Mouse (Mus musculus): ENCODE results near the gene Mrgbp. TPM values are rescaled to one million over a fixed set of nuclear protein-coding genes. Genes with fewer than 3 reads are reported as not detected.

The Mrgbp gene
- polyA plus RNA-seq (2017; shearing (Covaris generic)), result 10 to 100 TPM; 21.4 to 22.2 TPM

DNA sequence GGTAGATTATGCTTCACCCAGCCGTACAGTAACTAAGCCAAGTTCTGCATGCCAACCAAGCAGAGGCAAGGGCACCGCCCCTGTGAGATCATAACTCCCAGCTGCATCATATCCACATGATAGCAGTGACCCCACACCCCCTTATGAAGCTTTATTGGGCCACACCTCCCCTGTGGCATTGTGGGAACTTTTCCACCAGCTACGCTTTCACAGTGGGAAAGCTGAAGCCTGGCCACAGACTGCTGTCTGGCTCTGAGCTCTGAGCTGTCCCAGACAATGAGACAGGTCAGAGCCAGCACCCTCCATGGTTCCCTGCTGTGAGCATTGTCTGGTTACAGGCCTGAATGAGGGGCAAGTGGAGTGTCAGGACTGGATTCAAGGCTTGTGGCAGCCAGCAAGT lies at the start of gene Mrgbp:
TSS of gene Mrgbp (plus strand) at position 303 of the 400 bp plus-strand sequence.
- no peak for ATAC-seq

- ATAC-seq, result no peak
Measured at GRCm38 (mm10) chr2:180531671-180532385, 49.3 kb upstream of the Mrgbp start.

- no peak for ATAC-seq
Measured at GRCm38 (mm10) chr2:180532386-180532995, 48.6 kb upstream of the Mrgbp start.

DNA sequence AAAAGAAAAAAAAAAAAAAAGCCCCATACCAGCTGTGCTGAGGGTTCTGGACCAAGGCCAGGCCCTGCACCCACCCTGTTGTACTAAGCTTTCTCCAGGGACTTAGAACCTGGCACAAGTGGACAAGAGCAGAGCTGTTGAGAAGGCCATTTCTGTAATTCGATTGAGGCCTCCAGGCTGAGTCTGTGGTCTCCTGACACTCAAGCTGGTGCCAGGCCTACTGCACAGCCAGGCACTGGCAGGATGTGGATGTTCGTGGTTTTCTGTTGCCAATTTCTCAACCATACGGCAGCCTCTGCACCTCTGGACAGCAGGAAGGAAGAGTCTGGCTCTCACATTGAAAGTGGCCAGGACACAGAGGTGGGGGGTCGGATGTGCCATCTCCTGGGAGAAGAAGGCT lies 47.9 kb upstream of the Mrgbp start:
- no peak for ATAC-seq

DNA sequence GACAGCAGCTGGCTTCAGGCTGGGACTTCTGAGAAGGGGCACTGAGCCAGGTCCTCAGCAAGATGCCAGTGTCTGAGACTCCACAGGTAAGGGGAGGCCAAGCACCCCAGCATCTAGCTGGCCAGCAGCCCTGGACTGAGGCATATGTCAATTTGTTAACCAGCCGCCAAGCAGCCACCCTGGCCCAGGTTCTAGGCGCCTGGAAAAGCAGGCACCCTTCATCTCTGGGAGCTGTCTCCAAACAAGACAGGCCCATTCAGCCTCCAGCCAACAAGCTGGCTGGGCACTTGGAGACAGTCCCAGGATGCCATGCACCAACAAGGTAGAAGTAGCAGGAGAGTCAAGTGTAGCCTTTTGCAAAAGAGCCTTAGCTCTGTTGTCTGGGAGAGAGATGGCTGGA lies 37.4 kb upstream of the Mrgbp start:
- ATAC-seq, result no peak

GRCm38 (mm10) chr2:180545046-180545445 lies 36.1 kb upstream of the Mrgbp start:
- no peak for ATAC-seq

DNA sequence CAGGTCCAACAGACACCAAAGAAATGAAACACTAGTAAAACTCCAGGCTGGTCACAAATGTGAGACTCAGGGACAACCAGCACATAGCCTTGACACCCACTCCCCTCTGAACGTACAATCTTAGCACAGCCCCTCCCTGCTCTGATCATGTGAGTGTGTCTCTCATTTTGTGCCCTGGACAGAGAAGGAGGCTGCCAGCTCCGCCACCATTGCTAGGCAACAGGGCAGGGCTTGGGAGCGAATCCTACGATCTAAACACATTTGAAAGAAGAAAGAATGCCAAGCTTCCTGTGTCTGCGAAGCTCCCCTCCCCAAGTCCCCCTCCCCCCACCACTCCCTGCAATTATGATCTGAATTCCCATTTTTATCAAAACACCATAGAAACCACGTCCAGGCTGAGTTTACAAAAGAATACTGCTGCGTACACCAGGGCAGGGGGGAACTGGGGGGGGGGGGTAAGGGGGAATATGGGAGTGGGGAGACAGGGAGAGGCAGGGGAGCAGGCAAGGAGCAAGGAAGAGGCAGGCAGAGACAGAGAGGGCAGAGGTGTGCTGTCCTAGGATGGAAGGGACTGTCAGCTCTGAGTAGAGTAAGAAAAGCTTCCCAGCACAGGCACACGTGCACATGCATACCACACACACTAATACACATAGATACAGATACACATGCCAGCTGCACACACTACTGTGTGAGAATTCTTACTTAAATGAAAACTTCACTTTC lies 33.6 kb upstream of the Mrgbp start:
- ATAC-seq, result no peak

- ATAC-seq, result no peak
Measured at GRCm38 (mm10) chr2:180552340-180552739, 28.8 kb upstream of the Mrgbp start.

DNA sequence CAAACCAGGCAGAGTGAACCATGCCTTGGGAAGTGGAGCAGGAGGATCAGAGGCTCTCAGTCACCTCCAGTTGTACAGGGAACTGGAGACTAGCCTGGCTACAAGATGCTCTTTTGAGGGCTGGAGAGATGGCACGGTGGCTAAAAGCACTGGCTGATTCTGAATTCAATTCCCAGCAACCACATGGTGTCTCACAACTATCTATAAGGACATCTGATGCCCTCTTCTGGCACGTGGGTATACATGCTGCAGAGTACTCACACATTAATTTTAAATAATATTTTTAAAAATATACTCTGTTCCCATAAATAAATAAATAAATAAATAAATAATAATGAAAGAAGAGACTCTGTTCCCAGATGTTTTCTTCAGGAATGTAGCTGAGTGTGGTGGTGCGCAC lies 25.9 kb upstream of the Mrgbp start:
- ATAC-seq, result no peak

- ATAC-seq, result no peak
Measured at GRCm38 (mm10) chr2:180556470-180556869, 24.6 kb upstream of the Mrgbp start.

- no peak for ATAC-seq
Measured at GRCm38 (mm10) chr2:180560245-180560644, 20.9 kb upstream of the Mrgbp start.

GRCm38 (mm10) chr2:180562146-180562545 lies 19.0 kb upstream of the Mrgbp start:
- ATAC-seq, result no peak

DNA sequence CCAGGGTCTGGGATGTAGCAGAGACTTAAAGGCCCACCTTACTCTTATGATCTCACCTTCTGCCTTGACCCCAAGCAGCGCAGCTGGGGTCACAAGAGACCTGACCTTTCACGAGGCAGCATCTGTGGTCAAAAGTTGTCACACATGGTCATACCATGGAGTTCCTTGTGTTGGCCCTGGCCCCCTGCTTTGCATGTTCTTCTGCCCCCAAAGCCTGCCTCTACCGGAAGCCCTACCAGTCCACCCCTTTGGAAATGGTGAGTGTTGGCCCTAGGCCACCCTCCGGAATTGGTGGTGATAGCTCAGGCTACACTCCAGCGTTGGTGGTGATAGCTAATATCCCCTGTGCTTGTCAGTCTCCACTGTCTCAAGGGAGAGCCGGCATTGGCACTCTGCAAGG lies 17.8 kb upstream of the Mrgbp start:
- ATAC-seq, result no peak

DNA sequence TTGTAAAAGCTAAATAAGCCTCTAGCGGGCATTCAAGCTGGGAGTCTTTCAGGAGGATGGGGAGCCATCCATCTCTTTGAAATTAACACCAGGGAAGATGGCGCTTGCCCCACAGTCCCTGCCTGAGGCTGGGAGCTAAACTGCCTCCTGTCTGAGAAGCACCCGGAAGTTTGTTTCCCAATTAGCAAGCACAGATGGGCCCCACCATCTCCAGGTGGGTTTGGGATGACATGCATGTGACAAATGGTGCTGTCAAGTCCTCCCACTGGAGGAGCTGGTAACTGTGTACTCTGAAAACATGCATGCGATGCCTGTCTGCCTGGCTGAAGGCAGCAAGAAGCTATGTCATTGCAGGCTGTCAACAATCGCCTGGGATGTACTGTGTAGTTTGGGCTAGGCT lies 17.3 kb upstream of the Mrgbp start:
- ATAC-seq, result no peak

- ATAC-seq, result peak; percentile 59
Measured at GRCm38 (mm10) chr2:180566240-180566913, 14.7 kb upstream of the Mrgbp start.

GRCm38 (mm10) chr2:180569028-180569643 lies 12.0 kb upstream of the Mrgbp start:
- ATAC-seq, result no peak

- ATAC-seq, result no peak
Measured at GRCm38 (mm10) chr2:180576482-180576881, 4.6 kb upstream of the Mrgbp start.

DNA sequence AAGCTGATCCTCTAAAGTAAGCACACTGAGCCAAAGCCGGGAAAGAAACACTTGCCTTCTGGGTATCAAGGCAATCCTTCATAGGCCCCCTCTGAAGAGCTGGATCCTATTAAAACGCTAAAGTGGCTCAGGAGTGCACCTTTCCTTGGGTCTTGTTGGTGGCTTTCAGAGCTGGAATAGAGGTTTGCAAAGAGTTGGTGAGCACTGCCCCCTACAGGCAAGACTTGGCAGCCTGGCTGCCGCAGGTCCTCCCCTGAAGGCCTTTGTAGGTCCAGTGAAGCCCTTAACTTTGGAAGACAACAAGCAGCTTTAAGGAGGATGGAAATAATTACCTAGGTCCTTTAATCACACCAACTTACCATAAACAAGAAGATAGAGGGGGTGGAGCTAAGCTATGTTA lies 2.4 kb upstream of the Mrgbp start:
- peak; percentile 44 for ATAC-seq

DNA sequence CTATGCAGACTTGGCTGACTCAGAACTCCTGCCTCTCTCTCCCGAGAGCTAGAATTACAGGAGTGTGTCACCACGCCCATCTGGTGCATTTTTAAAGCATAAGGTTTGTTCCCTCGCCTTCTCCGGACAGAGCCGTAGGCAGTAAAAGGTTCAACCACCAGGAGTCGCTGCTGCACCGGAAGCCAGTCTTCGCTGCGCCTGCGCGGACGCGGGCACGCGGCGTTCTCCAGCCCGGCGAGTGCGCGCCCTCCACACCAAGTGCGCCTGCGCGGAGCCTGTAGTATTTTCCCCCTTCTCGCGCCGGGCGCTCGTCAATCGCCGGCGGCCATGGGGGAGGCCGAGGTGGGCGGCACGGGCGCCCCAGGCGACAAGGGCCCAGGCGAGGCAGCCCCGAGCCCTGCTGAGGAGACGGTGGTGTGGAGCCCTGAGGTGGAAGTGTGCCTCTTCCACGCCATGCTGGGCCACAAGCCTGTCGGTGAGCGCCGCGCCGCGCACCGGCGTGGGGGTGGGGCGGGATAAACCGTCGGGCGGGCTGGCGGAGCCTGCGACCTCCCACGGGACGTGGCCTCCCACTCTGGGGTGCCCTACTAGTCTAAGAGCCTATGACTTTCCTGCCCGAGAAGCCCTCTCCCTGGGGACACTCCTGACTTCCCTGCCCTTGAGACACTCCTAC lies 1.5 kb downstream of the Mrgbp start:
- ATAC-seq, result peak; percentile 86

- no peak for ATAC-seq
Measured at GRCm38 (mm10) chr2:180583154-180583507, 2.0 kb downstream of the Mrgbp start.

- ATAC-seq, result peak; percentile 12
Measured at GRCm38 (mm10) chr2:180588736-180589122, 7.6 kb downstream of the Mrgbp start.

DNA sequence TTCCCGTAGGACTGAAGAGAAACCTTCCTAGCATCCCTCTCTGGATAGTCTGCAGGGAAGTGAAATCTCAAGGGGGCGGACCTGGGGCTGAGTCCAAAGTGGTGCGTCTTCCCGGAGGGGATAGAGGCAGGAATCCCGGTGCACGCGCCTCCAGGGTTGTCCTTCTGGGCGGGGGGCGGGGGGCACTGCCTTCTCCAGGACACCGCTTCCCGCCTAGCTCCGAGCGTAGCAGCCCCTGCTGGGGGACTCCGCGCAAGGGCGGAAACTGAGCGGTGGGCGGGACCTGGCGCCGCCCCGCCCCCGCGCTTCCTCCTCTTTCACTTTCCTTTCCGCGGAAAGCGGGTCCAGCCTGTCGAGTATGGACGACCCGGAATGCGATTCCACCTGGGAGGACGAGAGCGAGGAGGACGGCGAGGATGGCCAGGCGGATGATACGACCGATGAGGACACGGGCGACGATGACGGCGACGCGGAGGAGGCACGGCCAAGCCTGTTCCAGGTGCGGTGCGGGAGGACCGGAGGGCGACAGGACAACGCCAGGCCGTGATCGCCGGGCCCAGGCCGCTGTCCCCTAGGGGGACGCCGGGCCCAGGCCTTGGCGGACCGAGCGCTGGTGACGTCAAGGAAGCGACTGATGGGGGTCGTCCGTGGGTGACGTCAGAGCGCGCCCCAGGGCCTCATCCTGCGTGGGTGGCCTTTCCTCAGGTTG lies 8.2 kb downstream of the Mrgbp start, which contains the start of gene Ogfr:
TSS of gene Ogfr (plus strand) at position 123 of the 709 bp plus-strand sequence.
- ATAC-seq, result peak; percentile 91
